Mouse (Mus musculus) T-helper 17 cell (primary cell): ENCODE data around the gene Nktr.

Source experiments
- in situ Hi-C, 2 experiments: fragments of 300-600 bp; cut with MboI, MseI; formaldehyde crosslinking; loops; 1 replicate in 1 of 2; 2 replicates in 1 of 2; pipeline ENCODE4 v1.15.1; 2025; ENCODE audit warnings: high pct_unique_total_duplicates in 2 of 2

Nktr gene

GRCm38 (mm10) chr9:121760271-121761090 is 41.5 kb downstream of the Nktr start:
- in situ Hi-C loops, result no loop called here

- in situ Hi-C loops, result no loop called here
These were observed 42.2 kb downstream of the Nktr start for GRCm38 (mm10) chr9:121761091-121761665.

DNA sequence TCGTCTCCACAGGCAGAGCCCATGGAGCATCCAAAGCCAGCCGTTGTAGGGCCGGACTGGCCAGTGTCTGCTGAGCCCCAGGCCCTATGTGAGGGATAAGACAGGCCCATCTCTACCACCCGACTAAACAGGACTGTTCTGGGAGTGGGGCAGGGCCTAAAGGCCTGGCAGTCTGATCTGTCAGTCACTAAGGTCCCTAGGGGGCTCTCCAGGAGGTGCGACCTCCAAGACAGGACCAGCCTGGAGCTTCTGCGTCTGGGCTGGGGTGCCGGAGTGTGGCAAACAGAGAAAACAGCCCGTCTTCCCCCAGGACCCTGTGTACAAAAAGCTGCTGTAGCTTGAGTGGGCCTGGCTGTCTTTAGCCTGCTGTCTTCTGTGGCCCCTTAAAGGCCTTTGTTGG is 42.8 kb downstream of the Nktr start:
- in situ Hi-C loops, result no loop called here

- in situ Hi-C loops, result no loop called here
These were observed 43.3 kb downstream of the Nktr start for GRCm38 (mm10) chr9:121762248-121762647.

GRCm38 (mm10) chr9:121762761-121763160 is 43.8 kb downstream of the Nktr start:
- in situ Hi-C loops, result no loop called here

DNA sequence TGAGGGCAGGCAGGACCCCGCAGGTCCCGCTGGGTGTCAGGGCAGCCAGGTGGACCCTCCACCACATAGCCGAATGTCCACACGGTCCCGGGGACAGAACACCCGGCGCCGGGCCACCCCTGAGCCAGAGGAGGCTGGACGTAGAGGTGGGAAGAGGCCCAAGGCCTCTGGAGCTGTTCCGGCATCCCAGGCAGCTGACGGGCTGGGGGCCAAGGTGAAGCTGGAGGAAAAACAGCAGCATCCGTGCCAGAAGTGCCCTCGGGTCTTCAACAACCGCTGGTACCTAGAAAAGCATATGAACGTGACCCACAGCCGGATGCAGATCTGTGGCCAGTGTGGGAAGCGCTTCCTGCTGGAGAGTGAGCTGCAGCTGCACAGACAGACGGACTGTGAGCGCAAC is 44.7 kb downstream of the Nktr start:
- in situ Hi-C loops, result no loop called here

DNA sequence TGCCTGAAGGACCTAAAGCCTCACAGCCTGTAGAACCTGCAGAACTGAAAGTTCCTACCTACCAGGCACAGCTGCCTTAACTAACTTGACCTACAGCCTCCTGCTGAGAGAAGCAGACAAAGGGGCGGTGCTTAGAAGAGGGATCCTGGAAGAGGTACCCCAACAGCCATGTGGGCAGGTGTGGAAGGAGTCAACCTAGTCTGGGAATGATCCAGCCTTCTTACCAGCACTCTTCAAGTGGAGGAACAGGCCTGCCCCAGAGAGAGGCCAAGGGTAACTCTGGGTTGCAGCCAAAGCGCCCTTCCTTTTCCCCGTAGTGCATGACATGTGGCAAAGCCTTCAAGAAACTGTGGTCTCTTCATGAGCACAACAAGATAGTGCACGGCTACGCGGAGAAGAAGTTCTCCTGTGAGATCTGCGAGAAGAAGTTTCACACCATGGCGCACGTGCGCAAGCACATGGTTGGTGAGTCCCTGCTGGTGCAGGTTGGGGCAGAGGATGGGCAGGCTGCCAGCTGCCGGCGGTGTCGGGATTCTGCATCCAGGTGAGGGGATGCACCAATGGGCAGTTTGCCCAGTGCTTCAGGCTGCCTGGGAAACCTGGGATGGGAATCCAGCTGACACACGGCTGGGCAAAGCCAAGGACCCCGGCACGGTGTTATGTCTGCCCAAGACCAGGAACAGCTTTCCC is 46.3 kb downstream of the Nktr start:
- in situ Hi-C loops, result no loop called here

GRCm38 (mm10) chr9:121772412-121772811 is 53.4 kb downstream of the Nktr start:
- in situ Hi-C loops, result no loop called here

GRCm38 (mm10) chr9:121775951-121776350 is 57.0 kb downstream of the Nktr start:
- in situ Hi-C loops, result loop anchor here in 1 of 2 experiments (25.0 kb wide), 1 partner anchor 836 kb away; no protein-coding TSS in a partner anchor

GRCm38 (mm10) chr9:121776511-121776910 is 57.5 kb downstream of the Nktr start:
- in situ Hi-C loops, result loop anchor here in 1 of 2 experiments (25.0 kb wide), 1 partner anchor 836 kb away; no protein-coding TSS in a partner anchor

DNA sequence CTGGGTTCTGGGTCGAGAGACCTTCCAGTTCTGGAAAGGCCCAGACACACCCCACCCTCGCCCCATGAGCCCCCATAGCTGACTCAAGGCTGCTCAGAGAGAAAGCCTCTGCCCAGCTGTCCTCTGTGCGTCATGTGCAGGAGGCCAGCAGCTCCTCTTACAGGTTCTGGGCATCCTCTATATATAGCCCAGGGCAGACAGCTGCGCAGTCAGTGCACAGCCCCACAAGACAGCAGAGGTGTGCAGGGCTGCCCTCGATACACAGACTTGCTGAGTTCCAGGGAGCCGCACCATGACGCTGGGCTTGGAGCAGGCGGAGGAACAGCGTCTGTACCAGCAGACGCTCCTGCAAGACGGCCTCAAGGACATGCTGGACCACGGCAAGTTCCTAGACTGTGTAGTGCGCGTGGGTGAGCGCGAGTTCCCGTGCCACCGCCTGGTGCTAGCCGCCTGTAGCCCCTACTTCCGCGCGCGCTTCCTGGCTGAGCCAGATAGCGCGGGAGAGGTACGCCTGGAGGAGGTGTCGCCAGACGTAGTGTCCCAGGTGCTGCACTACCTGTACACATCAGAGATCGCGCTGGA is 58.6 kb downstream of the Nktr start, which contains the start of gene Klhl40:
Klhl40 (plus strand) TSS at position 124 of the 582 bp plus-strand sequence.
- in situ Hi-C loops, result loop anchor here in 1 of 2 experiments (25.0 kb wide), 1 partner anchor 835 kb away; no protein-coding TSS in a partner anchor

GRCm38 (mm10) chr9:121778066-121778624 is 59.2 kb downstream of the Nktr start:
- in situ Hi-C loops, result loop anchor here in 1 of 2 experiments (25.0 kb wide), 1 partner anchor 834 kb away; no protein-coding TSS in a partner anchor

- in situ Hi-C loops, result loop anchor here in 1 of 2 experiments (5.0 to 25.0 kb wide), 2 partner anchors 38 to 828 kb away; no protein-coding TSS in a partner anchor
These were observed 65.8 kb downstream of the Nktr start for GRCm38 (mm10) chr9:121784801-121785200.

- in situ Hi-C loops, result loop anchor here in 1 of 2 experiments (25.0 kb wide), 1 partner anchor 827 kb away; no protein-coding TSS in a partner anchor
These were observed 66.3 kb downstream of the Nktr start for GRCm38 (mm10) chr9:121785261-121785660.

GRCm38 (mm10) chr9:121786359-121786758 is 67.4 kb downstream of the Nktr start:
- in situ Hi-C loops, result loop anchor here in 1 of 2 experiments (25.0 kb wide), 1 partner anchor 826 kb away; no protein-coding TSS in a partner anchor

GRCm38 (mm10) chr9:121791206-121791605 is 72.2 kb downstream of the Nktr start:
- in situ Hi-C loops, result loop anchor here in 1 of 2 experiments (25.0 kb wide), 1 partner anchor 821 kb away; no protein-coding TSS in a partner anchor

DNA sequence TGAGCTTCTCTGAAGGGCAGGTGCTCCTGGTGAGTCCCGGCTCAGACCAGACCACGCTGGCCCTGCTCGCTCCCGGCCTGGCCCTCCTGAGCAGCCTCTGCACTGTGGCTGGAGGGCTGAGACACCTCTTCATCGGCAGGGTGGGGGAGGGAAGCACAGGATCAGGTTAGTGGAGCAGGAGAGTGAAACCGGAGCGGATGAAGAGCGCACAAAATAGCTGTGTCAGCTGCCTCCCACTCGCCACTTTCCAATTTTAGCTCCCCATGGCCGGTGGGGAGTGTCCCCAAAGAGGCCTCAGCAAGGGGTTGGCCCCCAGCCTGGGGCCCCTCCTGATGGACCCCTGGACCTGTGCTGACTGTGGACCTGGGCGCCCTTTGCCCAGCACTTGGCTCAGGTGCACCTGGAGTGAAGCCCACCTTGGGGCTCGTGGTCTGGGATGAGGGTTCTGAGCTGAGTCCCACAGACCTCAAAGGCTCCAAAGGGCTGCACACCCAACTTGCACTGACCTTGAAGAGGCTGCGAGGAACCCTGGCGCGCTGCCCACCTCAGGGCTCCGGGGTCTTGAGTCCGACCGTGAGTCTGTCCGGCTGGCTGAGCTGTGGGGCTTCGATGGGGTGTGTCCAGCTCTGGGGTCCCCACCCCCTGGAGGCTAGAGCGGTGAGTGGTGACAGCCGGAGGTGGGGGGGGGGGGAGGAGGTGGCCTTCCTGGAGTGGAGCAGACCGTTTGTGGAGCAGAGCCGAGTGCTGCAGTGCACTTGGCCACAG is 73.0 kb downstream of the Nktr start, which contains the start of gene Hhatl:
Hhatl (minus strand) TSS at position 751 of the 765 bp plus-strand sequence.
- in situ Hi-C loops, result loop anchor here in 1 of 2 experiments (25.0 kb wide), 1 partner anchor 820 kb away; no protein-coding TSS in a partner anchor

GRCm38 (mm10) chr9:121794972-121795539 is 76.1 kb downstream of the Nktr start:
- in situ Hi-C loops, result loop anchor here in 1 of 2 experiments (25.0 kb wide), 1 partner anchor 817 kb away; no protein-coding TSS in a partner anchor

DNA sequence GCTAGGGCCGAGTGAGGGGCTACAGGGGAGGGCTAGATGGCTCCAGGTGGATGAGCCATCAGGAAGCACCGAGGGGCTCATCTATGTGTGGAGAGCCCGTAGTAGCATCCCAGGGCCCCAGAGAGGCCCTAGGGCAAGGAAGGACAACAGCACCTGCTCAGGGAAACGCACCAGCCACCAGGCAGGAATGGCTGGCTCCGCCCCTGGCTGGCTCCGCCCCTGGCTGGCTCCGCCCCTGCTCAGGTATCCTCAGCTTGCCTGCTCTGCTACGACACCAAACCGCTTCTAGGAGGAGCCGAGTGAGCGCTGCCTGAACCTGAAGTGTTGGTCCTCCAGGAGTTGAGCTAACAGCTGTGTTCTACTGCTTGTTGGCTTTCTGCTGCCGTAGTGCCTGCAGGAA is 78.8 kb downstream of the Nktr start:
- in situ Hi-C loops, result loop anchor here in 1 of 2 experiments (25.0 kb wide), 1 partner anchor 815 kb away; no protein-coding TSS in a partner anchor
